Mouse (Mus musculus) stomach, embryonic 14.5 days (tissue): Measurements from ENCODE around the gene Armc5. TPM values are rescaled to one million over a fixed set of nuclear protein-coding genes. Genes with fewer than 3 reads are reported as not detected.

Source experiments
- ATAC-seq: fragments of 200-750 bp; cut with Nextera tagmentation; 2 replicates; pipeline ENCODE4 v1.8.0; 2017; ENCODE audit warnings: low read depth, moderate TSS enrichment; ENCODE audit not compliant: insufficient number of reproducible peaks, insufficient read depth, low FRiP score
- H3K27ac ChIP-seq: fragments of 300-500 bp; sonication (generic); 2 replicates; pipeline ENCODE4 v1.5.1; 2014; ENCODE audit warnings: mild to moderate bottlenecking, low read length, moderate library complexity, mixed read lengths
- H3K27me3 ChIP-seq: fragments of 300-500 bp; sonication (generic); 2 replicates; pipeline ENCODE4 v1.6.1; 2014; ENCODE audit warnings: low read length, control low read depth, mixed read lengths; ENCODE audit not compliant: control insufficient read depth, insufficient read depth
- H3K36me3 ChIP-seq: fragments of 300-500 bp; sonication (generic); 2 replicates; pipeline ENCODE4 v1.6.1; 2014; ENCODE audit warnings: mild to moderate bottlenecking, control low read depth, low read length, moderate library complexity, mixed read lengths; ENCODE audit not compliant: control insufficient read depth, insufficient read depth
- H3K4me1 ChIP-seq: fragments of 300-500 bp; sonication (generic); 2 replicates; pipeline ENCODE4 v1.6.1; 2014; ENCODE audit warnings: low read length, control low read depth, mixed read lengths; ENCODE audit not compliant: control insufficient read depth, insufficient read depth
- H3K4me2 ChIP-seq: fragments of 300-500 bp; sonication (generic); replicated peaks from 2 replicates; pipeline ENCODE4 v1.6.1; 2014; ENCODE audit warnings: low read depth, low read length, control low read depth
- H3K4me3 ChIP-seq: fragments of 300-500 bp; sonication (generic); 2 replicates; pipeline ENCODE4 v1.5.1; 2014; ENCODE audit warnings: low read depth, low read length, control low read depth
- H3K9ac ChIP-seq: fragments of 300-500 bp; sonication (generic); replicated peaks from 2 replicates; pipeline ENCODE4 v1.6.1; 2014; ENCODE audit warnings: low read depth, mild to moderate bottlenecking, control low read depth, low read length, moderate library complexity, mixed read lengths
- H3K9me3 ChIP-seq: fragments of 300-500 bp; sonication (generic); 2 replicates; pipeline ENCODE4 v1.6.1; 2016; ENCODE audit warnings: low read depth, low read length, control low read depth; ENCODE audit not compliant: control insufficient read depth
- WGBS: fragments of 180-500 bp; shearing (Covaris S2); extraction: QIAGEN DNeasy Blood & Tissue Kit; methylation state at CpG from one replicate; pipeline ENCODE4 v1.1.7; 2014; 5-methylcytosine and 5-hydroxymethylcytosine counted together
- polyA plus RNA-seq: library from polyadenylated mRNA; unstranded; fragments of >200 nt; fragmentation: Nextera tagmentation; extraction: Ambion mirVana; gene quantifications from 2 replicates; pipeline ENCODE4 v1.2.1, GENCODE M21; 2014

Armc5 gene
- polyA plus RNA-seq, 1 experiment from 2014 or later, result 11.5 TPM

DNA sequence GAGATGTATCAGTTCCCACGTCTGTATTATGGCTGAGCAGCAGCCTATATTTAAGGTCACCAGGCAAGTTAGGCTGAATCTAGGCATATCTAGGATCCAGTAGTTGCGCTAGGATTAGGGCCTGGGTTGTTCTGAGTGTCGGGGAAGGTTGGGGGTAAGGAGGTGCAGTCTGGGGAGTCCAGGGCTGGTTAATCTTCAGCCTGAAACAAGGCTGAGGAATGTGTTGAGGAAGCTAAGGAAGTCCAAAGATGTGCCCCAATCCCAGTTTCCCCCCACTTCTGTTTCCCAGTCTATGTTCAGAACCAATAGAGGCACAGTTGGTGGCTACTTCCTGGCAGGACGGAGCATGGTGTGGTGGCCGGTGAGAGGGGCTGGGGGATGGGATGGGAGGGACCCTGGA is 28.9 kb downstream of the Armc5 start:
- 70% methylated on average over 5 of the region's 5 CpGs for WGBS
- Histone ChIP-seq H3K27me3 (no peaks in the 10 kb centered on the region), H3K9me3 (no peaks in the 10 kb centered on the region), H3K36me3 (no peaks in the 10 kb centered on the region), H3K9ac (no peak overlapping the region), H3K4me1 (no peaks in the 10 kb centered on the region), H3K27ac (no peak overlapping the region), H3K4me2 (no peak overlapping the region), H3K4me3 (no peak overlapping the region)
- ATAC-seq, result no peak

DNA sequence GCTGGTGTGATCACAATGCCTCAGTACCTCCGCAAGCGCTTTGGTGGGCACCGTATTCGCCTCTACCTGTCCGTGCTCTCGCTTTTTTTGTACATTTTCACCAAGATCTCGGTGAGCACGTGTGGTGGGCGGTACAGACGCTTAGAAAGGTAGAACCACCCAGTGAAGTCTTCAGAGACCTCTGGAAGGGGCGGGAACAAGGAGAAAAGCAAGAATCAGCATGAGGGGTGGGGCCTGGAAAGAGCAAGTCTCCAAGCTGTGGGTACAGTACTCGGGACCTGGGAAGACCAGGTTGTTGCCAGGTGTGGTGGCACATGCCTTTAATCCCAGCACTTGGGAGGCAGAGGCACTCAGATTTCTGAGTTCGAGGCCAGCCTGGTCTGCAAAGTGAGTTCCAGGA is 30.2 kb downstream of the Armc5 start:
- no peak for ATAC-seq
- WGBS, result 63% methylated on average over 13 of the region's 13 CpGs
- no peak overlapping the region for H3K9ac ChIP-seq
- no peak overlapping the region for H3K27ac ChIP-seq
- no peak overlapping the region for H3K4me2 ChIP-seq
- H3K27me3 ChIP-seq, result no peaks in the 10 kb centered on the region
- no peak overlapping the region for H3K4me3 ChIP-seq
- H3K9me3 ChIP-seq, result no peaks in the 10 kb centered on the region
- H3K36me3 ChIP-seq, result peaks cover 3% of the 10 kb centered on the region; the same call in 1 of the 2 replicates
- H3K4me1 ChIP-seq, result no peaks in the 10 kb centered on the region

DNA sequence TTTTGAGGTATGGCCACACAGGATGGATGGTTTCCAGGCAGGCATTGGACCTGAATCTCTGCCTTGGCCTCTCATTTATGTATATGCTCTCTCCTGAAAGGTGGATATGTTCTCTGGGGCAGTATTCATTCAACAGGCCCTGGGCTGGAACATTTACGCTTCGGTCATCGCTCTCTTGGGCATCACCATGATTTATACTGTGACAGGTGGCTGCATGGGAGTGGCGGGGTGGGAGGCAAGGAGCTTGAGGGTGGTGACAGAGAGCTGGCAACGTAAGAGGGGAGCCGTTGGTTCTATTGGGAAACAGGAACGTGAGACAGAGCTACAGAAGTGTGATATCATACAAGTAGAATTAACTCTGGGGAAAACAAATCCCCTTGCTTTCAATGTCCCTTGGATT is 30.7 kb downstream of the Armc5 start:
- Histone ChIP-seq H3K36me3 (peaks cover 3% of the 10 kb centered on the region; the same call in 1 of the 2 replicates), H3K4me2 (no peak overlapping the region), H3K9me3 (no peaks in the 10 kb centered on the region), H3K27ac (no peak overlapping the region), H3K27me3 (no peaks in the 10 kb centered on the region), H3K4me3 (no peak overlapping the region), H3K4me1 (no peaks in the 10 kb centered on the region), H3K9ac (no peak overlapping the region)
- 77% methylated on average over 7 of the region's 7 CpGs for WGBS
- ATAC-seq, result no peak

DNA sequence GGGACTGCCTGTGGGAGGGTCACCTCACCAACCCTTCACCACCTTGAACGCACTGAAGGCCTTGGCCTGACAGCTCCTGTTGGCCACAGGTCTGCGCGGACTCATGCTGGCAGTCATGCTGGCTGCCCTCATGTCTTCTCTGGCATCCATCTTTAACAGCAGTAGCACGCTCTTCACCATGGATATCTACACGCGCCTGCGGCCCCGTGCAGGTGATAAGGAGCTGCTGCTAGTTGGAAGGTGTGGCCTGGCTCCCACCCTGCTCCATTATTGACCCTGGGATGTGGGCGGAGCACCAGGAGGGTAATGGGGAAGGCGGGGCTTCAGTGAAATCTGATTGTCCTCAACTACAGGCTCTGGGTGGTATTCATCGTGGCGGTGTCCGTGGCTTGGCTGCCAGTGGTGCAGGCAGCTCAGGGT is 33.3 kb downstream of the Armc5 start:
- Histone ChIP-seq H3K27ac (no peak overlapping the region), H3K36me3 (peaks cover 26% of the 10 kb centered on the region), H3K4me3 (no peak overlapping the region), H3K27me3 (no peaks in the 10 kb centered on the region), H3K9ac (no peak overlapping the region), H3K4me1 (no peaks in the 10 kb centered on the region), H3K4me2 (no peak overlapping the region), H3K9me3 (no peaks in the 10 kb centered on the region)
- ATAC-seq, result peak; percentile 93
- WGBS, result 42% methylated on average over 13 of the region's 13 CpGs

DNA sequence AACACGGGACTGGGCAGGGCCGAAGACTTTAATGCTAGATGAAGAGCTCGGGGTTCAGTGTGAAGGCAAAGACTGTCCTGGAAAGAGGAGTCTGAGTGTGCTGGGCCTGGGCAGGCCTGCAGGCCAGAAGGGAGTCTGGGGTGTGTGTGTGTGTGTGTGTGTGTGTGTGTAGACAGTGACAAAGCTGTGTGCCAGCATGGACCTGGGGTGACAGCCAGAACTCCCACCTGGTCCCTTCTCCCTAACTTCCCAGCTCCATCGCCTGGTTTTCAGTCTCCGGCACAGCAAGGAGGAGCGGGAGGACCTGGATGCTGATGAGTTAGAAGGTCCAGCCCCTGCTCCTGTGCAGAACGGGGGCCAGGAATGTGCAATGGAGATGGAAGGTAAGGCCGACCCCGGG is 34.4 kb downstream of the Armc5 start:
- Histone ChIP-seq H3K27ac (no peak overlapping the region), H3K36me3 (peaks cover 37% of the 10 kb centered on the region), H3K4me2 (no peak overlapping the region), H3K27me3 (no peaks in the 10 kb centered on the region), H3K9ac (no peak overlapping the region), H3K4me3 (no peak overlapping the region), H3K9me3 (no peaks in the 10 kb centered on the region), H3K4me1 (no peaks in the 10 kb centered on the region)
- WGBS, result 92% methylated on average over 9 of the region's 9 CpGs
- no peak for ATAC-seq

DNA sequence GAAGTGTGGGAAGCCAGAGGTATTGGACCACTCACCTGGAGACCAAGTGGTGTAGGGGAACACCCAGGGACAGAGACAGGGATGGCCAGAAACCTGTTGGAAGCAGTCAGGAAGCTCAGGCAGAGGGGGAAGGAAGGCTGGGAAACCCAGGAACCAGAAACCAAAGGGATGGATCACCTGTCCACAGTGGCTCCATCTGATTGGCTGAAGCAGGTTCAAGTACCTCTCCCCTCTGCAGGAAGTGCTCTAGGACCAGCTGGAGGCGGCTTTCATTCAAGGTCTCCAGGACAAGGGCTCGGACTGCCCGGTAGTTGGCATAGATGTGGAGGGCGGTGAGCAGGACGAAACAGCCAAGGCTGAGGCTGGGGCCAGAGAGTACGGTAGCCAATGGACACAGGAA is 38.9 kb downstream of the Armc5 start:
- peaks cover 49% of the 10 kb centered on the region for H3K36me3 ChIP-seq

DNA sequence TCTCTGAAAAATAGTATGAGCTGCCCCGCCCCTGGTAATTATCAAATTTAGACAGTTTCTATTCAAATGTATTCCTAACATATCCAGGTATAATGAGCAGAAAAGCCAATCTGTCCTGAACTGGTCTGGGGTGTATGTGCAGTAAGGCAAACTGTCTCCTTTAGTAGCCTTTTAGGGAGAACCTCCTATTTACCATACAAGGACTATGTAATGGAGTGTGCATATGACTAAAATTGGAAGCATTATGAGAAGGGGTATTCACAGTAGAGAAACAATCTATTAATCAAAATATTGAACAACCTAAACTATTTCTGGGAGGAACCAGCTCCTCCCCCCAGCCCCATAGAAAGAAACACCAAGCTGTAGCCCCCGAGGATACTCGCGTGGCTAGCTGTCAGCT is 42.6 kb downstream of the Armc5 start:
- no peak overlapping the region for H3K9ac ChIP-seq
- WGBS, result 85% methylated on average over 4 of the region's 4 CpGs
- no peaks in the 10 kb centered on the region for H3K27me3 ChIP-seq
- H3K4me2 ChIP-seq, result no peak overlapping the region
- no peak for ATAC-seq
- no peaks in the 10 kb centered on the region for H3K9me3 ChIP-seq
- H3K36me3 ChIP-seq, result peaks cover 36% of the 10 kb centered on the region
- no peak overlapping the region for H3K27ac ChIP-seq
- peaks cover 3% of the 10 kb centered on the region; the same call in 1 of the 2 replicates for H3K4me1 ChIP-seq
- no peak overlapping the region for H3K4me3 ChIP-seq

More for the DNA sequence above, 38.9 kb downstream of the Armc5 start:
- H3K4me3 ChIP-seq, result no peak overlapping the region
- no peaks in the 10 kb centered on the region for H3K9me3 ChIP-seq
- 96% methylated on average over 6 of the region's 6 CpGs for WGBS
- no peak for ATAC-seq
- H3K4me1 ChIP-seq, result peaks cover 3% of the 10 kb centered on the region; the same call in 1 of the 2 replicates
- H3K4me2 ChIP-seq, result no peak overlapping the region
- no peak overlapping the region for H3K27ac ChIP-seq
- no peak overlapping the region for H3K9ac ChIP-seq
- H3K27me3 ChIP-seq, result no peaks in the 10 kb centered on the region

DNA sequence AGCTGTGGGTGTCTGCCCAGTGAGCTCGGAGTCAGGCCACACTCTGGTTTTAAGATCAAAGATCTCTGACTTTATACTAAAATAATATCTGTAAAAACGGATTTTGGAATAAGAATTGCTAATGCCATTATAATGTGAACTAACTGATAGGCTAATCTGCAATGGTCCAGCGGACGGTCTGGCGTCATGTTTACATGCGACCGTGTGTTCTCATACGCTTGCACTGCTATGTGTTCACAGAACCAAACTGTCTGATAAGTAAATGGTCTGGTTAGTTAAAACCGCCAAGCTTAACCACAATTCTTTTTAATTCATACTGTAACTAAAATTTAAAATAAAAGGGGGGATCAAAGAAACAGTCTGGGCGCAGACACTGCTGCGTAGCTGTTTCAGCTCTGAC is 44.6 kb downstream of the Armc5 start:
- Histone ChIP-seq H3K27ac (no peak overlapping the region), H3K9me3 (no peaks in the 10 kb centered on the region), H3K4me2 (no peak overlapping the region), H3K4me1 (peaks cover 3% of the 10 kb centered on the region; the same call in 1 of the 2 replicates), H3K4me3 (no peak overlapping the region), H3K27me3 (no peaks in the 10 kb centered on the region), H3K9ac (no peak overlapping the region), H3K36me3 (peaks cover 20% of the 10 kb centered on the region)
- no peak for ATAC-seq
- 86% methylated on average over 11 of the region's 11 CpGs for WGBS

DNA sequence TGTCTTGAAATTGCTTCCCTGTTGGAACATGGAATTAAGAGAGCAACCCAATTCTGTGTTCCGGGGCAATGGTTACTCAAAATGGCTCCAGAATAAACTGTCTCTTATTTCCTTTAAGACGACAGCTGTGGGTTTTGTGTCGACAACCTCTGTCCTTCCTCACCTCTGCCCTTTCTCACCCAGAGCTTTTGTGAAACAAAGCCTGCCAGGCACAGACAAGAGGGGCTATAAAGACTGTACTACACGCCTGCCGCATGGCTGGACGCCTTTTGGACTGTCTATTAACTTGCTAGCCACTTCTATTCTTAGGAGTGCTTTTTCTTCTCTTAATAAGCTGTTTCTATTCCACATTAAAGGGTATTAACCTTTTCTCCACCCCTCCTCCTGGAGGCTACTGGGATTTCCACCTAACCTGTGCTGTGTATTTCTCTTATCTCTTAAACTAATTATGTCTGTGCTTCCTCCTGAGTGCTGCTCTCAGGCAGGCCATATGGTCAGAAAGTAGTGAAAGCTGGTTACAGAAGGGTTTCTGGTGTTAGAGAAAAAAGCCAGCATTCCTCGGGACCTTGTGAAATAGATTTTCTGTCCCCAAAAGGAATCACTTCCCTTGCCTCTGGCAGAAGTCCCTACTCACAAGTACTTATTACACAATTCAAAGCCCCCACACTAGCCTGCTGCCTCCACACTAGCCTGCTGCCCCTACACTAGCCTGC is 45.5 kb downstream of the Armc5 start:
- Histone ChIP-seq H3K36me3 (peaks cover 21% of the 10 kb centered on the region), H3K4me2 (no peak overlapping the region), H3K9ac (no peak overlapping the region), H3K4me1 (peaks cover 2% of the 10 kb centered on the region; the same call in 1 of the 2 replicates), H3K9me3 (no peaks in the 10 kb centered on the region), H3K27me3 (no peaks in the 10 kb centered on the region), H3K27ac (peak overlapping the region; percentile 39; the same call in 1 of the 2 replicates), H3K4me3 (no peak overlapping the region)
- no peak for ATAC-seq
- 29% methylated on average over 7 of the region's 7 CpGs for WGBS
